Mouse (Mus musculus) heart, postnatal 10 days (tissue): Measurements from ENCODE around the gene Tubg2. TPM values are rescaled to one million over a fixed set of nuclear protein-coding genes. Genes with fewer than 3 reads are reported as not detected.
A peak's percentile ranks its signal among the peaks of the same experiment; 100 is the strongest.

Source experiments
- DNase-seq, 2 experiments: peaks; one replicate each; pipeline ENCODE4 v3.0.0; 2021
- intact Hi-C: fragments of 180-260 bp; cut with DNase I; formaldehyde crosslinking; loops from one replicate; pipeline ENCODE4 v1.15.1; 2025
- microRNA-seq, 2 experiments: library from miRNA; unstranded; fragments of <30 nt; microRNA quantifications; one replicate each; pipeline ENCODE4 v1.2.0; 2022
- total RNA-seq, 2 experiments: library from RNA; stranded (reverse); gene quantifications; 2 replicates each; pipeline ENCODE4 v1.2.3; 2021

The Tubg2 gene
- total RNA-seq, 2 experiments from 2014 or later: 3.4 to 3.5 TPM

DNA sequence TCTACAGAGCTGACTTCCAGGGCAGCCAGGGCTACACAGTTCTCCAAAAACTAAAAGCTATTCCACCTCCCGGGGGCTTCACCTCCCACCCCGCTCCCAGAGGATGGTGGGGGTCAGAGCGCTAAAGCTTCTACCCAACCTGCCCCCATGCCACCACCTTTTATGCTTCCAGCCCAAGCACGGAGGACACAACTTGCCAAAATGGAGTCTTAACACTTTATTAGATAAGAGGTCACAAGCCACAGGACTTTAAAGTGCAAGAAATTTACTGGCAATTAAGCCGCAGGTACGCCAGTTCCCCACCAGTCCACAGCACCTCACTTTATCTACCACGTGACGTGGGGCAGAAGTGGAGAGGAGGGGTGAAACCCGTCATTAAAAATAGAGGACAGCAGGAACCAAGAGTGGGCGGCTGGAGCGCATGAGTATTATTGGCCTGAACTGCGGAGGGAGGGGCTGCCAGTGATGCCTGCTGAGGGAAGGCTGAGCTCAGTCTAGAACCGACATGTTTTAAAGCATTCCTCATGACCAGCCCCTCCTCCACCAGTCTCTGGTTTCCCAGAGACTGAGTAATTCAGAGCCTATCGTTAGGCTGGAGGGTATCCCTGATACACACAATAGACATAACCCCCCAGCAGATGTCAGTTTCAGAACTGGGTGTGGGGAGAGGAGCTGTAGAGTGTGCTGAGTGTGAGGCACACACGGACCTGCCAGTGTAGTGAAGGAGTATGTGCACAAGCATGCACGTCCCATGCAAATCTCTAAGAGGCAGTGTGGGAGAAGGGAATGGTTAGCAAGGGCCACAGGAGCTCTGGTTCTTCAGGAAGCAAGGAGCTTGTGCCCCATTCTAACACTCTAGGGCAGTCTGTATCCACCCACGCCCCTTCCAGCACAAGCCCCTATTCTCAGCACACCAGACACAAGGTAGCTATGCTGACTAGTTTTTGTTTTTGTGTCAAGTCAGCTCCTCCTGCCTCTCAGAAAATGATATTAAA lies 35.5 kb downstream of the Tubg2 start:
- intact Hi-C loops: no loop called here
- peak in 1 of 2 experiments; percentile 48 for DNase-seq

DNA sequence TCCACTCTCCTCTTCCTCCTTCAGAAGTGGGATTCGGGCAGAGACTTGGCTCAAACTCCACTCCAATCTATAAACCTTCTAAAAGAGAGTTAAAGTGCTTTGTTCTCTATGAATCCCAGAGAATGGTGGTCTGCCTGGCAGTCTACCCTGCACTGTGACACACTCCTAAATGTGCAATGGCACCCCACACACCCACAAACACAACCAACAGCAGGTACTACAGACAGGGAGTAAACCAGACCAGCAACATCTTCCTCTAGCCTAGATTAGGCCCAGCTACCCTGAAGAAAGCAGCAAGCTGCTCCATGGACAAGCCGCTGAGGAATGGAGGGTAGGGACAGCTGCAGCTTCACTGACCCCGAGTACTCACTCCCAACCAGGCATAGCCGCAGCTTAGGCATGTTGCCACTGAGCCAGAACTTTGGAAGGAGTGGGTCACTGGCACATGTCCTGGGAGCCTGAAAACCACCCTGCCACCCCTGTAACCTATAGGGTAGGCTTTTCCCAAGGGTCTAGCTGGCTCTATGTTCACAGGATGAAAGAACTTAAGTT lies 36.3 kb downstream of the Tubg2 start:
- intact Hi-C loops: no loop called here
- no peak for DNase-seq

GRCm38 (mm10) chr11:101192646-101193045 lies 36.9 kb downstream of the Tubg2 start:
- DNase-seq: no peak
- intact Hi-C loops: no loop called here

DNA sequence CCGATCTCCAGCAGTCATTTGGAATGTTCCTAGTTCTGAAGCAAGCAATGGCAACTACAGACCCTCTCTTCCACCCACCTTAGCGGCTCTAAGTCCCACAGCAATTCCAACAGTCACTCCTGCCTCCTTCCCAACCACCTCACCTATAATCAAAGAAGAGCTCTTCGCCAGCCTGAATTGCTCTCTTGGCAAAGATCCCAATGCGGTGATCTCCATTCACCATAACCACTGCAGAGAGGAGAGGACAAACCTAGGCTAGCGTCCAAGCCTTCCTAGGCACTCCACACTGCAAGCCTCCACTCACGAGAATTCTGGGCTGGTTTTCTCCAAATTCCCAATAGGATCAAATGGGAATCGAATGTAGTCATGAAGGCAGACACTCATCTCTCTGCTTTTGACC lies 37.4 kb downstream of the Tubg2 start:
- no peak for DNase-seq
- intact Hi-C loops: no loop called here

- intact Hi-C loops: no loop called here
- DNase-seq: peak; percentile 46 to 53
Measured at GRCm38 (mm10) chr11:101194137-101194536, 38.4 kb downstream of the Tubg2 start.

- intact Hi-C loops: no loop called here
- no peak for DNase-seq
Measured at GRCm38 (mm10) chr11:101194643-101195042, 38.9 kb downstream of the Tubg2 start.

DNA sequence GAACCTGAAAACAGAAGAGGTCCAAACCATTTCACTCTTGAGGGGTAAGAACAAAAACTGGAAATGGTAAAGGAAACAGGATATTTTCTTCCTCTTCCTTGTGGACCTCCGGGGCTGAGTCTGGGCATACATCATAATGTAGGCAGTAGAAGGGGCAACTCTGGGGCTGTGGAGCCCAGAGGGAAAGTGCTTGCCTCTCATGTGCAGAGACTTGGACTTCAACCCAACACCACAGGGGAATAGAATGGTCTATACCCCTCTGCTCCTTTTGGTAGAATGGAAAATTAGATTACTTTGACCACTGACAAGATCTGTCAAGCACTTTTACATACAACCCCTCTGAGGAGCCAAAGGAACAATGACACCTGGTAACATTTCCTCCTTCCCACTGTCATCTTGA lies 39.4 kb downstream of the Tubg2 start:
- intact Hi-C loops: no loop called here
- no peak for DNase-seq

DNA sequence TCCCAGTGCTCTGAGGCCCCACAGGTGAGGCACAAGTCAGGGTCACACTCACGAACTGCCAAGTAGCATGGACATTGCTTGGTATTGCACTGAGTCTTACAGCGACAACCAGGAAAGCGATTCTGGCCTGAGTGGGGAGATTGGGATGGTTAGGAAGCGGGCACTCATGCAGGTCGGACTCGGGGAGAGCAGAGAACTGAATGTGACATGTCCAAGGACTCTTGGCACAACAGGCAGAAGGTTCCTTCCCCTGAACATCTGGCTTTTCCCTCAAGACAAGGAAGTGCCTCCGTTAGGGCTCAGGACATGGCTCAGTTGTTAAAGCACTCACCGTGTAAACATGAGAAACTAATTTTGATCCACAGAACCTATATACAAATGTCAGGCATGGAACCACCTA lies 39.9 kb downstream of the Tubg2 start:
- no peak for DNase-seq
- intact Hi-C loops: no loop called here

DNA sequence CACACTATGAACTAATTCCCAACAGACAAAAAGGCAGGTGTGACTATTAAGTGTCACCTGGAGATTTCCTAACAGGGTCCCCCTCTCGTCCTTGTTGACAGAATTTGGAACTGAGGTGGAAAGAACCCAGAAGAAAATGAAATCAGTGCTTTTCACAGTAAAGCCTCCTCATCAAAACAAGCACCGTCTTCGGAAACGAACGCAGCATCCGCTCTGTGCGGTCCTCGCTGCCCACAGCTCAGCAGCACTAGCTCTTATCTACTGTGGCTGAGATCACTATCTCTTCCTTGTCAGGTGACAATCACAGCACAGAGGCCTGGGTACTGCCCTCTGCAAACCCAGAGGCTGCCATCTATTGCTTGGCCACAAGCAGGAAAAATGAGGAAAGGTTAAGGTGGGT lies 40.5 kb downstream of the Tubg2 start:
- intact Hi-C loops: no loop called here
- no peak for DNase-seq

DNA sequence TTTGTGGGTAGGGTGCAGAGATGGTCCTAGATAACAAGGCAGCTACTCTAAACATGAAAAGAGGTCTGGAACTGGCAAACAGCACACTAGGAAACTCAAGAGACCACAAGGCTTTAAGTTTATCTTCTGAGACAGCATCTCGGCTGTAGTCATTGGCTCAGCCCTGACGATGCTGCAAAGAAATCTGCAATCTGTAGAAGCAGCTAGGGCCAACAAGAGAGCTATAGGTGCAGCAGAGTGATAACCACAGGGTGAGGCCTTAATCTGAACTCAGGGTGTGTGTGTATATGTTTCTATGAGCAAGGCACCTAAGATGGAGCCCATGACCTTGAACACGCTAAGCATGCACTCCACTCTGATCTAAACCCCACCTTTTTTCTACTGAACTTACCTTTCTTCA lies 43.8 kb downstream of the Tubg2 start:
- intact Hi-C loops: no loop called here
- DNase-seq: no peak

- peak in 1 of 2 experiments; percentile 65 for DNase-seq
- intact Hi-C loops: no loop called here
Measured at GRCm38 (mm10) chr11:101200986-101201385, 45.3 kb downstream of the Tubg2 start.

Small RNAs within 50 kb of the gene (microRNA-seq; reads per million reads assigned to microRNA genes)
- gene Gm27626: 0 reads per million in 2 experiments

Other genes starting within 250 kb of the Tubg2 start
- gene Stat3, start 216.4 kb upstream of the Tubg2 start, total RNA-seq: 100 to 1,000 TPM; 110 to 117 TPM
- 100 to 1,000 TPM; 462 to 471 TPM for gene Cavin1, start 185.0 kb upstream of the Tubg2 start, total RNA-seq
- gene Atp6v0a1, start 146.5 kb upstream of the Tubg2 start, total RNA-seq: 10 to 100 TPM; 89.6 to 93.8 TPM
- 1 to 10 TPM; 9.9 to 10.0 TPM for gene Naglu, start 85.9 kb upstream of the Tubg2 start, total RNA-seq
- gene Hsd17b1, start 77.5 kb upstream of the Tubg2 start, total RNA-seq: under 1 TPM in 1 of 2 experiments, not detected in 1; 0.45 TPM
- 10 to 100 TPM; 18.7 to 21.4 TPM for gene Coasy, start 73.3 kb upstream of the Tubg2 start, total RNA-seq
- 10 to 100 TPM; 14.1 to 18.1 TPM for gene Mlx, start 68.6 kb upstream of the Tubg2 start, total RNA-seq
- gene Psmc3ip, start 60.5 kb upstream of the Tubg2 start, total RNA-seq: 1 to 10 TPM; 5.0 to 5.6 TPM
- 10 to 100 TPM; 37.6 to 41.6 TPM for gene Retreg3, start 36.0 kb upstream of the Tubg2 start, total RNA-seq
- gene Tubg1, start 36.0 kb upstream of the Tubg2 start, total RNA-seq: 10 to 100 TPM; 27.0 to 31.1 TPM
- 1 to 10 TPM; 1.8 to 2.1 TPM for gene Cntnap1, start 14.6 kb downstream of the Tubg2 start, total RNA-seq
- gene Plekhh3, start 15.4 kb downstream of the Tubg2 start, total RNA-seq: 10 to 100 TPM; 23.6 to 28.3 TPM
- gene Ccr10, start 19.5 kb downstream of the Tubg2 start, total RNA-seq: under 1 TPM; 0.14 to 0.20 TPM
- 10 to 100 TPM; 20.5 to 22.5 TPM for gene Ezh1, start 70.6 kb downstream of the Tubg2 start, total RNA-seq
- gene Ramp2, start 90.1 kb downstream of the Tubg2 start, total RNA-seq: 100 to 1,000 TPM; 146 to 180 TPM
- 100 to 1,000 TPM in 1 of 2 experiments, 10 to 100 TPM in 1; 97.5 to 111 TPM for gene Vps25, start 97.8 kb downstream of the Tubg2 start, total RNA-seq
- 1 to 10 TPM; 5.7 to 7.6 TPM for gene Wnk4, start 104.7 kb downstream of the Tubg2 start, total RNA-seq
- gene Cntd1, start 123.1 kb downstream of the Tubg2 start, total RNA-seq: under 1 TPM; 0.14 to 0.57 TPM
- gene Coa3, start 123.2 kb downstream of the Tubg2 start, total RNA-seq: 10 to 100 TPM; 84.2 to 92.6 TPM
- 100 to 1,000 TPM in 1 of 2 experiments, 10 to 100 TPM in 1; 94.3 to 109 TPM for gene Becn1, start 146.4 kb downstream of the Tubg2 start, total RNA-seq
- 10 to 100 TPM; 74.9 to 90.0 TPM for gene Psme3, start 160.3 kb downstream of the Tubg2 start, total RNA-seq
- 1 to 10 TPM; 2.5 to 3.1 TPM for gene Aoc2, start 169.2 kb downstream of the Tubg2 start, total RNA-seq
- gene Aoc3, start 174.7 kb downstream of the Tubg2 start, total RNA-seq: 10 to 100 TPM; 39.0 to 49.9 TPM
- not detected for gene G6pc, start 211.7 kb downstream of the Tubg2 start, total RNA-seq